Mouse (Mus musculus): ENCODE results near the gene Nid2.

Nid2 gene

GRCm38 (mm10) chr14:19858808-19859776, 108.0 kb downstream of the Nid2 start:
- peak; percentile 83 for DNase-seq (ENCODE audit: low read depth, low spot score)

- DNase-seq (ENCODE audit: low read depth, low spot score), result no peak
Measured at GRCm38 (mm10) chr14:19860281-19860680, 109.2 kb downstream of the Nid2 start.
